Mouse (Mus musculus) bone marrow, adult 2 months (tissue): ENCODE results near the gene Bcr.

Source experiments
- CTCF ChIP-seq: fragments of 200-500 bp; IDR thresholded peaks from 2 replicates; pipeline ENCODE4 v1.5.1; 2011; ENCODE audit warnings: low read length, control low read depth; ENCODE audit not compliant: control insufficient read depth, insufficient read depth
- POLR2A ChIP-seq: fragments of 200-500 bp; IDR thresholded peaks from 2 replicates; pipeline ENCODE4 v1.6.1; 2011; ENCODE audit warnings: low read depth, mild to moderate bottlenecking, control low read depth, low read length, borderline replicate concordance; ENCODE audit not compliant: control insufficient read depth

DNA sequence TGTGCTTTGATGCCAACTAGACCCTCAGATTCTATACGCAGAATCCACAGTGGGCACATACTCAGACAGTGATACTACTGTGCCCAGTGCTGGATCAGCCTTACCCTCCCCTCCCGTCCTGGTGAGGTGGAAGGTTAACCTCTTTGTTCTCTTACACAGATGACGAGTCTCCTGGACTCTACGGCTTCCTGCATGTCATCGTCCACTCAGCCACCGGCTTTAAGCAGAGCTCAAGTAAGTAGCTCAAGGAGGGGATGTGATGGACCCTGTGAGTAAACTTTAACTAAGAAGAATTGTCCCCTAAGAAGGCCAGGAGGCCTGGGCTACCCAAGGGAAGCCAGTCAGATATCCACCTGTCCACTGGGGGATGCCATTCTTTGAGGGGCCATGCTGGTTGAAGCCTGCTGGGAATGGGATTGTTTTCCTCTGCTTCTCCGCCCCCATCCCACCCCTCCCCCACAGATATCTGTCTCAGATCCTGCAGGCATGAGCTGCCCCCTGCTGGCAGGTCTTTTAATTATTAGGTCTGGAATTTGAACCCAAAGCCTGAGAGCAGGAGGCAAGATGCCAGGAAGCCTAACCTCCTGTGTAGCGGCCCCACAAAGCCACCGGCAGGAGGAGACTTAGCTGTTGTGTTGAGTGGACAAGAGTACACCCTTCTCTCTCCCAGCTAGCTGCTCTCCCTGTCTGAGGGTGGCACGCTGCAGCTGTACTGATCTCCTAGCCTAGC is 99.9 kb downstream of the Bcr start:
- TF ChIP-seq CTCF = no peak
- TF ChIP-seq POLR2A = no peak
